Mouse (Mus musculus) embryonic facial prominence, embryonic 13.5 days (tissue): ENCODE results near the gene Axin1. TPM values are rescaled to one million over a fixed set of nuclear protein-coding genes. Genes with fewer than 3 reads are reported as not detected.
A peak's percentile ranks its signal among the peaks of the same experiment; 100 is the strongest.

Experiments used
- ATAC-seq: fragments of 200-750 bp; cut with Nextera tagmentation; 2 replicates; pipeline ENCODE4 v1.8.0; 2017; ENCODE audit warnings: low read depth; ENCODE audit not compliant: insufficient number of reproducible peaks, insufficient read depth, low FRiP score, low TSS enrichment
- H3K27ac ChIP-seq: fragments of 300-500 bp; sonication (generic); 2 replicates; pipeline ENCODE4 v1.5.1; 2015; ENCODE audit warnings: moderate library complexity, mild to moderate bottlenecking, inconsistent platforms
- H3K27me3 ChIP-seq: fragments of 300-500 bp; sonication (generic); 2 replicates; pipeline ENCODE4 v1.6.1; 2015; ENCODE audit warnings: mild to moderate bottlenecking, inconsistent platforms
- H3K36me3 ChIP-seq: fragments of 300-500 bp; sonication (generic); 2 replicates; pipeline ENCODE4 v1.6.1; 2015; ENCODE audit warnings: mild to moderate bottlenecking, inconsistent platforms
- H3K4me1 ChIP-seq: fragments of 300-500 bp; sonication (generic); 2 replicates; pipeline ENCODE4 v1.6.1; 2015; ENCODE audit warnings: inconsistent platforms
- H3K4me2 ChIP-seq: fragments of 300-500 bp; sonication (generic); 2 replicates; pipeline ENCODE4 v1.6.1; 2015; ENCODE audit warnings: moderate library complexity, mild to moderate bottlenecking, inconsistent platforms
- H3K4me3 ChIP-seq: fragments of 300-500 bp; sonication (generic); 2 replicates; pipeline ENCODE4 v1.5.1; 2015; ENCODE audit warnings: mild to moderate bottlenecking, inconsistent platforms
- H3K9ac ChIP-seq: fragments of 300-500 bp; sonication (generic); 2 replicates; pipeline ENCODE4 v1.6.1; 2015; ENCODE audit warnings: mild to moderate bottlenecking, inconsistent platforms
- H3K9me3 ChIP-seq: fragments of 300-500 bp; sonication (generic); 2 replicates; pipeline ENCODE4 v1.6.1; 2016; ENCODE audit warnings: inconsistent platforms
- WGBS: fragments of 180-500 bp; shearing (Covaris S2); methylation state at CpG from one replicate; pipeline ENCODE4 v1.1.7; 2015; ENCODE audit warnings: mixed read lengths; 5-methylcytosine and 5-hydroxymethylcytosine counted together
- polyA plus RNA-seq: library from polyadenylated mRNA; unstranded; fragments of >200 nt; fragmentation: Nextera tagmentation; extraction: Ambion mirVana; gene quantifications from 2 replicates; pipeline ENCODE4 v1.2.1, GENCODE M21; 2015

The Axin1 gene
- polyA plus RNA-seq, 1 experiment from 2014 or later = 9.9 TPM

DNA sequence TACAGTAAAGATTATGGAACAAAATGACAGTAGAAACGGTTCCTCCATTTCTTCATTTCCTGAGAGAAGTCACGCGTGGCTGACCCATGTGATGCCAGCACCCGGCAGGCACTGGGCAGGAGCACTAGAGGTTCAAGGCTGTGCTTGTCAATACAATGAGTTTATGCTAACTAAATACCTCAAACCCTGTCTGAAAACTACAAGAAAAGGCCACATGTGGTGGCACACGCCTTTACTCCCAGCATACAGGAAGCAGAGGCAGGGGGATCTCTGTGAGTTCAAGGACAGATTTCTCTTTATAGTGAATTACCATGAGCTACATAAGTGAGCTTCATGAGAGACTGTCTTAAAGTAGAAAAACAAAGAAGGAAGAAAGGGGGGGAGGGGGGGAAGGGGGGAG is 92.7 kb downstream of the Axin1 start:
- Histone ChIP-seq H3K9ac (no peak overlapping the region), H3K9me3 (no peaks in the 10 kb centered on the region), H3K4me1 (0 out of 2 replicates have a peak, but pooled peaks cover 11% of the 10 kb centered on the region), H3K4me2 (no peak overlapping the region), H3K4me3 (no peak overlapping the region), H3K27me3 (no peaks in the 10 kb centered on the region), H3K36me3 (peaks cover 7% of the 10 kb centered on the region; the same call in 1 of the 2 replicates), H3K27ac (no peak overlapping the region)
- WGBS = 93% methylated on average over 5 of the region's 5 CpGs
- ATAC-seq = no peak

DNA sequence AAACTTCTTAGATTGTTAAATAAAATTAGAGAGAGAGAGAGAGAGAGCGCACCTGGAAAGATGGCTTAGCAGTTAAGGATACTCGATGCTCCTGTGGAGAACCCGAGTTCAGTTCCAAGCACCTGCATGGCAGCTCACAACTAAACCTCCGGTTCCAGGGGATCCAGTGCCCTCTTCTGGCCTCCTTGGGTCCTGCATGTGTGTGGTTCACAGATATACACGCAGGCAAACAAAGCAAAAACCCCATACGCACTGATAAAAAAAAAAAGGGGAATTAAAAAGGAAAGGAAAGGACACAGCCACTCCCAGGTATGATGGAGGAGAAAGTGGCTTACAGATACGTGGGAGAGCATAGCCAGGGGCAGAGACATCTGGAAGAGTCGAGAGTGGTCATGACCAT is 94.4 kb downstream of the Axin1 start:
- ATAC-seq = no peak
- Histone ChIP-seq H3K4me1 (0 out of 2 replicates have a peak, but pooled peaks cover 11% of the 10 kb centered on the region), H3K27me3 (no peaks in the 10 kb centered on the region), H3K9me3 (no peaks in the 10 kb centered on the region), H3K36me3 (peaks cover 7% of the 10 kb centered on the region; the same call in 1 of the 2 replicates), H3K4me2 (no peak overlapping the region), H3K27ac (no peak overlapping the region), H3K4me3 (no peak overlapping the region), H3K9ac (no peak overlapping the region)
- WGBS = 73% methylated on average over 8 of the region's 8 CpGs

DNA sequence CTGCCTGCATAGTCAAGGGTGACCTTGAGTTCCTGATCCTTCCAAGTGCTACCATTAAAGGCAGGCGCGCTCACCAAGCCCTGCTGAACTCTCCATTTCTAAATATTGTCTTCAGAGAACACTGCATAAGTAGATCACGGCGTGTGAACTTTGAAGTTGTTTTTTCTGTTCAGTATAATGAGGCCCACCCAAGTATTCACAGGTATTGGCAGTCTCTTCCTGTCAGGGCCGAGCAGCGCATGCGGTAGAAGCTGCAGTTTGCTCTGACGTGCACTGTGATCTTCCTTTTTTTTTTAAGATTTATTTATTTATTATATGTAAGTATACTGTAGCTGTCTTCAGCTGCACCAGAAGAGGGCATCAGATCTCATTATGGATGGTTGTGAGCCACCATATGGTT is 95.9 kb downstream of the Axin1 start:
- Histone ChIP-seq H3K27ac (no peak overlapping the region), H3K4me3 (no peak overlapping the region), H3K9me3 (no peaks in the 10 kb centered on the region), H3K4me2 (no peak overlapping the region), H3K36me3 (peaks cover 7% of the 10 kb centered on the region; the same call in 1 of the 2 replicates), H3K27me3 (no peaks in the 10 kb centered on the region), H3K9ac (no peak overlapping the region), H3K4me1 (0 out of 2 replicates have a peak, but pooled peaks cover 11% of the 10 kb centered on the region)
- no peak for ATAC-seq
- WGBS = 86% methylated on average over 8 of the region's 8 CpGs

DNA sequence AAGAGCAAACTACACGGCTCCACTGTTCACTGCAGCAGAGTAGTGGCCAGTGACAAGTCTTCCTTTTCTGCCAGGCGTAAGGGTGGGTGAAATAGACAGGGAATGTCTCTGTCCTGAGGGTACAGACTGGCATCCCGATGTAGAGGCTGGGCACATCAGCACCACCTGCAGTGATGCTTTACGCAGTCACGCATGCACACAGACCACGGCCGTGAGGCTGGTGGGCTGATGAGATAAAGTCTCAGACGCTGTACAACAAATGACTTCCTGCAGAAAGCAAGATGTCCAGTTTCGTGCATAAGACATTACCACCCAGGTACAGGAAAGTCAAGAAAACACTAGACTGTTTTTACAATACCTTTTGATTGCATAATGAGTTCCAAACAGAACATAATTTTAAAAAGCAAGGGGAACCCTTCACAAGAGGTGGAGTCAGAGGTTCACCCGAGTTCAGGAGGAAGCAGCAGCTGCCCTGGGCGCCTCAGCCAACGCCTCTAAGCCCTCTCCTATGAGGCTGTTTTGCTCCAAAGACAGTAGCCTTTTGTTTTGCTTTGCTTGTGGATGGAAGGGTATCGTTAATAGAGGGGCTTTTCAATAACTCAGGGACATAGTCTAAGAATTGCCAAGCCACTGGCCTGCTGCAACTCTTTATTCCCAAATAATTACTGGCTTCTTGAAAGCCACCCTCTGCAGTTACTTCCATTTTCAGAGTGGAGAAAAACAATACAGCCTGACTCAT is 96.8 kb downstream of the Axin1 start:
- Histone ChIP-seq H3K4me1 (0 out of 2 replicates have a peak, but pooled peaks cover 11% of the 10 kb centered on the region), H3K4me3 (no peak overlapping the region), H3K27ac (peak overlapping the region; percentile 45; the same call in 1 of the 2 replicates), H3K27me3 (no peaks in the 10 kb centered on the region), H3K9me3 (no peaks in the 10 kb centered on the region), H3K4me2 (no peak overlapping the region), H3K9ac (peak overlapping the region; percentile 32; the same call in 1 of the 2 replicates), H3K36me3 (peaks cover 7% of the 10 kb centered on the region; the same call in 1 of the 2 replicates)
- no peak for ATAC-seq
- 41% methylated on average over 13 of the region's 13 CpGs for WGBS

DNA sequence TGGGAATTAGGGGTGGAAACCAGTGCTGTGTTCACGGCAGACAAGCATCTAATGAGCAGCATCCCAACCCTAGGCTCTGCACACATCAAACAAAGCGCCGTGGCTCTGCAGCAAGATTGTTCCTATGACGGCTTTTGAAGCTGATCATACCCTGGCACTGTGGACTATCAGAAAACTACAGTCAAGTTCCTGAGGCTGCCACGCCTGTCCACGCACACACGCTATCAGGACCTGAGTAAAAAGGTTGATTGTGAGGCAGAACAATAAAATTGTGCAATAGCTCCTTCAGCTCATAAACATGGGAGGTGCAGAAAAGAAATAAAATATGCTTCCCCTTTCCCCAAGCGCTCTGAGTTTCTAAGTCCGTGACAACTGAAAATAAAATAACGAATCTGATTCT is 99.2 kb downstream of the Axin1 start:
- Histone ChIP-seq H3K9me3 (no peaks in the 10 kb centered on the region), H3K27me3 (no peaks in the 10 kb centered on the region), H3K4me2 (no peak overlapping the region), H3K9ac (no peak overlapping the region), H3K4me3 (no peak overlapping the region), H3K4me1 (peaks cover 13% of the 10 kb centered on the region; the same call in 1 of the 2 replicates), H3K27ac (no peak overlapping the region), H3K36me3 (peaks cover 3% of the 10 kb centered on the region; the same call in 1 of the 2 replicates)
- no peak for ATAC-seq
- 84% methylated on average over 10 of the region's 10 CpGs for WGBS

DNA sequence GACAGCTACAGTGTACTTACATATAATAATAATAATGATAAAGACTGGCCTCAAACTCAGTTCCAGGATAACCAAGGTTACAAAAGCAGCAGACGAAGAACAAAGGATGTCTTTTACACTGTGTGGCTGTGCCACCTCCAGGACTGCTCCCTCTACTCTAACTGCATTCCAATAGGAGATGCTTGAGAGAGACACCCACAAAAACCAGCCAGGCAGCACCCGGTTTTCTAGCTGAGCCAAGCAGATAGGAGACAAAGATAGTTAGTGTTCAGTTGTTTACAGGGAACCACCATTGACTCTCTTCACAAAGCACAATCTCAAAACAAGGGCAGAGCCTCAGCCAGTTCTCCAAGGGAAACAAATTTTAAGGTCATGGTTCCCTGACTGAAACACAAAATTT is 101.1 kb downstream of the Axin1 start:
- Histone ChIP-seq H3K4me2 (no peak overlapping the region), H3K4me1 (peaks cover 21% of the 10 kb centered on the region), H3K27me3 (no peaks in the 10 kb centered on the region), H3K9ac (no peak overlapping the region), H3K9me3 (no peaks in the 10 kb centered on the region), H3K4me3 (no peak overlapping the region), H3K27ac (no peak overlapping the region), H3K36me3 (no peaks in the 10 kb centered on the region)
- 59% methylated on average over 2 of the region's 2 CpGs for WGBS
- no peak for ATAC-seq

DNA sequence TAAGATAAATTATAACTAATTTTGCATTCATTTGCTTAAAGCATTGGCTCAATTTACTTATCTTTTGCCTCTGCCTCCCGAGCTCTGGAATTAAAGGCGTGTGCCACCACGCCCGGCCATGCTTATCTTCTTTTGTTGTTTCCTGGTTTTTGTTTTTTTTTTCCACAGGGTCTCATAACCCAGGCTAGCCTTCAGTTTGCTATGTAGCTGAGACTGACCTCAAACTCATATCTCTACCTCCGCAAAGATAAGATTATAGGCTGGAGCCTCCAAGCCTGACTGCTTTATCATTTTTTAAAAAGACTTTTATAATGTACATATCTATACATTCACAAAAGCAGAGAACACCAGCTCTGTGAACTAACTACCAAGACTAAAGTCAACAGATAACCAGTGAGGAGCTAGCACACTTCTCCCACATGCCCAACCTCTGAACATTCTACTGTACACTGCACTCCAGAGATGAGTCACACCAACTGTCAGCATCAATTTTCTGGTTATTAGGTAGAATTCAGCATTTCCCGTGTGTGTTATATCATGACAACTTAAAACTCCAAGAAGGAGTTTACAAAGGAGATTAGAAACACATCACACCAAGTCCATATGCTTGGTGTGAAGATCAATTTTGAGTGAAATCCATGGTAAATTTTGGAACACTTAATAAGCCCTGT is 101.8 kb downstream of the Axin1 start:
- Histone ChIP-seq H3K4me2 (no peak overlapping the region), H3K9ac (no peak overlapping the region), H3K4me1 (peaks cover 17% of the 10 kb centered on the region), H3K27me3 (no peaks in the 10 kb centered on the region), H3K27ac (no peak overlapping the region), H3K4me3 (no peak overlapping the region), H3K36me3 (no peaks in the 10 kb centered on the region), H3K9me3 (no peaks in the 10 kb centered on the region)
- 78% methylated on average over 6 of the region's 6 CpGs for WGBS
- no peak for ATAC-seq

DNA sequence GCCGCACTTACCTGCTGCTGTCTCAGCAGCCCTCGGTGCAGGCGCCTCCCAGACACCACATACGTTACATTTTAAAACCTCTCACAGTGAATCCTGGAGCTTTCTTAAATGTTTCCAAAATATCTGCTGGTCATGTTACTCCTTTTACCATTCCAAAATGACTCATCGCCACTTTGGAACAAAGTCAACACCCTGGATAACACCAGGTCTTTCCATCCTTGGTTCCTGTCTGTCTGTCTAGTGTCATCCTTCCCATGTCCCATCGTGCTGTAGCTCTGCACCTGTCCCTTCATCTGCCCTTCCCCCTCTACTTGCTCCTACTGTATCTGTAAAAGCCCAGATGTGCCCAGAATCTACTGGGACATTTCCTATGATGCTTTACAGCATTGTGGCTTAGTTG is 102.5 kb downstream of the Axin1 start:
- WGBS = 80% methylated on average over 6 of the region's 6 CpGs
- peaks cover 11% of the 10 kb centered on the region for H3K4me1 ChIP-seq
- H3K27me3 ChIP-seq = no peaks in the 10 kb centered on the region
- H3K9ac ChIP-seq = no peak overlapping the region
- H3K9me3 ChIP-seq = no peaks in the 10 kb centered on the region
- H3K27ac ChIP-seq = no peak overlapping the region
- H3K4me3 ChIP-seq = no peak overlapping the region
- no peak for ATAC-seq
- no peaks in the 10 kb centered on the region for H3K36me3 ChIP-seq
- no peak overlapping the region for H3K4me2 ChIP-seq

DNA sequence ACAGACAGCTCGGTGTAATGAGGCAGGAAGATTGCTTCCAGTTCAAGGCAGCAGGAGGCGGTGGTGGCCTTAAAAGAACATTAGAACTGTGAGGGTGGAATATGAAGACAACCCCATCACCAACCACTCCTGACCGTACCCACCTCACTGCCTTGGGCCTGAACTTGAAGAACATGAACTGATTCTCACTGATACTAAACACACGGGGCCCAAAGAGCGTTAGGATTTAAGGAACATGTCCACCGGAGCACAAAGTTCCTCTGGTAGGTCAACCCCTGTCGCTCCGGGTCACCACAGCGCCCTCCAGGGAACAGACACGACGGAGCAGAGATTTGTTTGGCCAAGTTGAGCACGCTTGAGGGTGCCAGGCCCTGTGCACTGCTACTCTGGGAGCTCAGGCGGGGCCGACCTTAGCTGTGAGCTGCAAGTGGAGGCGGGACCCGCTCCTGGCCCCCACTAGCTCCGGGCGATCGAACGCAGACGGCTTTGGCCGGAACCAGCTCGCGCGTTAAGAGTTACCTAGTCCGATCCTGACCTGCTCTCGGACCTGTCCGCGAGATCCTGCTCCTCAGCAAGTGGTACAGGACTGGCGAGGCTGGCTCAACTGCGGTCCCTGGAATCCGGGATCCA is 105.1 kb downstream of the Axin1 start:
- peak; percentile 65; the same call in 1 of the 2 replicates for ATAC-seq
- Histone ChIP-seq H3K4me3 (peak overlapping the region; percentile 79), H3K9me3 (no peaks in the 10 kb centered on the region), H3K27ac (peak overlapping the region; percentile 78), H3K36me3 (no peaks in the 10 kb centered on the region), H3K9ac (peak overlapping the region; percentile 79), H3K27me3 (no peaks in the 10 kb centered on the region), H3K4me1 (peaks cover 9% of the 10 kb centered on the region), H3K4me2 (peak overlapping the region; percentile 84)
- under 1% methylated on average over 32 of the region's 32 CpGs for WGBS

DNA sequence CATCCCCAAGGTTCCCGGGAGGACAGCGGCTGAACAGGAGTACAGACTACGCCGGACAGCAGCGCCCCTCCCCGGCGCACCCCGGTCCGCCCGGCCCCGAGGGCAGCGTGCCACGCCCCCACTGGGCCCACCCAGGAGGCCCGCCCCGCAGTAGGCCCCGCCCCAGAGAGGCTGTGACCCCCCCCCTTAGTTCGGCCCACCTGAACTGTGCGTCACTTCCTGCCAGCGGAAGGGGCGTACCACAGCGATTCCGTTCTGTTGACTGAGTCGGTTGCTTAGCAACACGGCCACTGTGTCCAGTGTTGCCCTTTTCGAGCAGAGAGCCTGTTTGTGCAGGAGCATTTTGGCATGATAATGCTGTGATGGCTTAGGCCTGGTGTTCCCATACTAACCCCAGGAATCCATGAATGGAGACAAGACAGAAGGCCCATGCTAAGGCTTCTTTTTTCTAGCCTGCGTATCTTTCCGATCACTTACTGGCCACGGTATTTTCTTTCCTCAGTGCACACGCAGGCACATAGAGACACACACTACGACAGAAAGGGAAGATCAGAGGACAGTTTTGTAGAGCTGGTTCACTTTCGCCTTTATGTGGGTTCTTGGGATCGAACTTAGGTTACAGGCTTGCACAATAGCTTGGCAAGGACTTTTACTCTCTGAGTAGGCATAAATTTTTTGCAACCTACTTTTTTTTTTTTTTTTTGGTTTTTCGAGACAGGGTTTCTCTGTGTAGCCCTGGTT is 105.8 kb downstream of the Axin1 start, which contains the start of gene Fam234a:
Gene Fam234a, minus strand, starts transcription at position 142 of the 741 bp plus-strand sequence.
- Histone ChIP-seq H3K4me3 (peak within 1 kb of the TSS; percentile 79), H3K4me1 (peaks cover 9% of the 10 kb centered on the region), H3K27ac (peak within 1 kb of the TSS; percentile 78), H3K4me2 (peak within 1 kb of the TSS; percentile 84), H3K36me3 (no peaks in the 10 kb centered on the region), H3K9me3 (no peaks in the 10 kb centered on the region), H3K9ac (peak within 1 kb of the TSS; percentile 79), H3K27me3 (no peaks in the 10 kb centered on the region)
- ATAC-seq = peak; percentile 91
- WGBS = 8% methylated on average over 33 of the region's 33 CpGs
